Mouse (Mus musculus) intestine, embryonic 16.5 days (tissue): Measurements from ENCODE around the gene C1s1. TPM values are rescaled to one million over a fixed set of nuclear protein-coding genes. Genes with fewer than 3 reads are reported as not detected.
A peak's percentile ranks its signal among the peaks of the same experiment; 100 is the strongest.
"Not testable (repeated sequence)": the region's sequence is repeated elsewhere in the genome, so short reads cannot be mapped to it uniquely, and the experiment has no call there.

Experiments
- ATAC-seq: fragments of 200-750 bp; cut with Nextera tagmentation; 2 replicates; pipeline ENCODE4 v1.8.0; 2017; ENCODE audit warnings: moderate TSS enrichment, moderate library complexity
- H3K27ac ChIP-seq: fragments of 300-500 bp; sonication (generic); 2 replicates; pipeline ENCODE4 v1.5.1; 2014; ENCODE audit warnings: mild to moderate bottlenecking, low read length
- H3K27me3 ChIP-seq: fragments of 300-500 bp; sonication (generic); replicated peaks from 2 replicates; pipeline ENCODE4 v1.6.1; 2014; ENCODE audit warnings: low read length, control low read depth, mixed read lengths; ENCODE audit not compliant: control insufficient read depth, insufficient read depth
- H3K36me3 ChIP-seq: fragments of 300-500 bp; sonication (generic); 2 replicates; pipeline ENCODE4 v1.6.1; 2014; ENCODE audit warnings: low read length, control low read depth; ENCODE audit not compliant: control insufficient read depth, insufficient read depth
- H3K4me1 ChIP-seq: fragments of 300-500 bp; sonication (generic); 2 replicates; pipeline ENCODE4 v1.6.1; 2014; ENCODE audit warnings: low read length, control low read depth, mixed read lengths; ENCODE audit not compliant: control insufficient read depth, insufficient read depth
- H3K4me2 ChIP-seq: fragments of 300-500 bp; sonication (generic); 2 replicates; pipeline ENCODE4 v1.6.1; 2014; ENCODE audit warnings: low read depth, low read length, control low read depth
- H3K4me3 ChIP-seq: fragments of 300-500 bp; sonication (generic); 2 replicates; pipeline ENCODE4 v1.5.1; 2014; ENCODE audit warnings: mild to moderate bottlenecking, low read length
- H3K9ac ChIP-seq: fragments of 300-500 bp; sonication (generic); 2 replicates; pipeline ENCODE4 v1.6.1; 2014; ENCODE audit warnings: low read depth, low read length
- H3K9me3 ChIP-seq: fragments of 300-500 bp; sonication (generic); 2 replicates; pipeline ENCODE4 v1.6.1; 2016; ENCODE audit warnings: low read length, control low read depth; ENCODE audit not compliant: control insufficient read depth
- WGBS: fragments of 180-500 bp; shearing (Covaris S2); extraction: QIAGEN DNeasy Blood & Tissue Kit; methylation state at CpG from one replicate; pipeline ENCODE4 v1.1.7; 2014; 5-methylcytosine and 5-hydroxymethylcytosine counted together
- polyA plus RNA-seq: library from polyadenylated mRNA; unstranded; fragments of >200 nt; fragmentation: Nextera tagmentation; extraction: Ambion mirVana; gene quantifications from 2 replicates; pipeline ENCODE4 v1.2.1, GENCODE M21; 2015

C1s1 gene
- polyA plus RNA-seq, 1 experiment from 2014 or later, result 6.3 TPM

DNA sequence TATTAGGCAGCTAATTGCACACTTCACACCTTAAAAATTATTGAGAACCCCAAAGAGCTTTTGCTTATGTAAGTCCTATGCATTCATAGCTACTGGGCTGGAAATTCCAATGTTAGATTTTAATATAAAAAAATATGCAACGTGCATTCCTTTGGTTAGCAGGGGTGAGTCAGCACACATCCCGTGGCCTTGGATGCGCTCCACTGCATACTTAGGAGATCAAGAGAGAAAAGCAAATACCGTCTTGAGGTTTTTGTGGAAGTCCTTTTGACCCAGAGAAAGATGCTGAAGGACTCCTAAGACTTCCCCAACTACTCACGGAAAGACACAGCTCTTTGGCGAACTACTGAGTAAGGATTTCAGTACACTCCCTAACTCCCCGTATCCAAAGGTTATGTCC, 57.3 kb downstream of the C1s1 start:
- Histone ChIP-seq H3K4me1 (no peaks in the 10 kb centered on the region), H3K9ac (no peak overlapping the region), H3K4me3 (no peak overlapping the region), H3K27me3 (no peaks in the 10 kb centered on the region), H3K4me2 (no peak overlapping the region), H3K27ac (no peak overlapping the region), H3K36me3 (no peaks in the 10 kb centered on the region), H3K9me3 (no peaks in the 10 kb centered on the region)
- WGBS, result 72% methylated on average over 7 of the region's 7 CpGs
- no peak for ATAC-seq

- not testable (repeated sequence) for H3K36me3 ChIP-seq, ATAC-seq
Observed at GRCm38 (mm10) chr6:124483831-124484230, 58.3 kb downstream of the C1s1 start.

DNA sequence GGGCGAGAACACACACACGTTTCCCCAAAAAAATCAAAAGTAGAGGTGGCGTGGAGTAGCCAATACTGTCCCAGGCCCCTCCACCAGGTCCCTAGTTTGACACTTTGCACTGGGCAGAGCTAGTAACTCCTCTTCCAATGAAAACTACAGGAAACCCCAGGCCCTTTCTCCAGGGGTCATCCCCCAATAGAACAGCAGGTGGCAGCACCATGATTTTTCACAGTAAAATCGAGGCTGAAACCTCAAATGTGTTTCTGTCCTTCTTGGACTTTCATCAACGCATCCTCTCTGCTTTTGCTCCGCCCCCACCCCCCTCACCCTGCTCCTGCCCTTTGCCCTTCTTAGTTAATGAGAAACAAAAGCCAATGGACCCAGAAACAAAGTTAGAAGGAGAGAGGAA, 60.6 kb downstream of the C1s1 start:
- H3K9ac ChIP-seq, result peak overlapping the region; percentile 2; the same call in 1 of the 2 replicates
- peak; percentile 34 for ATAC-seq
- 35% methylated on average over 6 of the region's 6 CpGs for WGBS

More at GRCm38 (mm10) chr6:124483831-124484230, 58.3 kb downstream of the C1s1 start:
- not testable (repeated sequence) for H3K4me1 ChIP-seq, H3K27ac ChIP-seq, H3K9ac ChIP-seq, H3K4me2 ChIP-seq, H3K9me3 ChIP-seq, H3K27me3 ChIP-seq, H3K4me3 ChIP-seq
- 82% methylated on average over 3 of the region's 3 CpGs for WGBS

More for the DNA sequence above, 60.6 kb downstream of the C1s1 start:
- no peaks in the 10 kb centered on the region for H3K9me3 ChIP-seq
- no peaks in the 10 kb centered on the region for H3K27me3 ChIP-seq
- H3K4me3 ChIP-seq, result 0 out of 2 replicates have a peak overlapping the region, but pooled peaks have one; percentile 2
- H3K4me2 ChIP-seq, result peak overlapping the region; percentile 40
- H3K4me1 ChIP-seq, result peaks cover 17% of the 10 kb centered on the region
- no peaks in the 10 kb centered on the region for H3K36me3 ChIP-seq
- peak overlapping the region; percentile 52; the same call in 1 of the 2 replicates for H3K27ac ChIP-seq

Other genes with a start within 250 kb of the C1s1 start
- gene Cd163, start 237.7 kb downstream of the C1s1 start, polyA plus RNA-seq, result 0.43 and 0.49 TPM in 2 replicates
- 47.4 and 48.5 TPM in 2 replicates for gene Pex5, start 127.3 kb downstream of the C1s1 start, polyA plus RNA-seq
- gene Clstn3, start 77.6 kb downstream of the C1s1 start, polyA plus RNA-seq, result 3.5 and 4.1 TPM in 2 replicates
- 3.0 and 3.5 TPM in 2 replicates for gene C1rl, start 49.2 kb downstream of the C1s1 start, polyA plus RNA-seq
- 5.1 TPM in 2 replicates for gene C1ra, start 30.0 kb downstream of the C1s1 start, polyA plus RNA-seq
- not detected in 2 replicates for gene C1rb, start 27.9 kb upstream of the C1s1 start, polyA plus RNA-seq
- 0.06 TPM in 1 of 2 replicates, not detected in the other for gene C1s2, start 93.7 kb upstream of the C1s1 start, polyA plus RNA-seq
- 195 and 219 TPM in 2 replicates for gene Lpcat3, start 120.7 kb upstream of the C1s1 start, polyA plus RNA-seq
- gene Emg1, start 169.8 kb upstream of the C1s1 start, polyA plus RNA-seq, result 202 and 222 TPM in 2 replicates
- gene Phb2, start 170.0 kb upstream of the C1s1 start, polyA plus RNA-seq, result 471 and 489 TPM in 2 replicates
- gene Ptpn6, start 196.4 kb upstream of the C1s1 start, polyA plus RNA-seq, result 20.4 and 22.5 TPM in 2 replicates
- gene Grcc10, start 199.0 kb upstream of the C1s1 start, polyA plus RNA-seq, result 309 and 334 TPM in 2 replicates
- not detected in 2 replicates for gene Gm45234, start 213.7 kb upstream of the C1s1 start, polyA plus RNA-seq
- 8.3 and 8.8 TPM in 2 replicates for gene Atn1, start 214.2 kb upstream of the C1s1 start, polyA plus RNA-seq
- gene Eno2, start 227.3 kb upstream of the C1s1 start, polyA plus RNA-seq, result 7.1 and 7.9 TPM in 2 replicates
- 0.18 and 0.26 TPM in 2 replicates for gene Lrrc23, start 237.4 kb upstream of the C1s1 start, polyA plus RNA-seq